Mouse (Mus musculus) liver, embryonic 14.5 days (tissue): ENCODE measurements around the gene Ccdc187. TPM values are rescaled to one million over a fixed set of nuclear protein-coding genes. Genes with fewer than 3 reads are reported as not detected.

ENCODE experiments used
- ATAC-seq: fragments of 200-750 bp; cut with Nextera tagmentation; 2 replicates; pipeline ENCODE4 v1.8.0; 2017; ENCODE audit warnings: moderate number of reproducible peaks, mild to moderate bottlenecking, moderate library complexity; ENCODE audit not compliant: insufficient read depth
- DNase-seq, 3 experiments: peaks; one replicate each; pipeline ENCODE4 v3.0.0-alpha.2; 2012 to 2013; ENCODE audit warnings: low read depth in 3 of 3, low spot score in 3 of 3
- H3K27ac ChIP-seq: fragments of 300-500 bp; sonication (generic); 2 replicates; pipeline ENCODE4 v1.5.1; 2014; ENCODE audit warnings: moderate library complexity, mild to moderate bottlenecking, control low read depth, inconsistent platforms
- H3K27me3 ChIP-seq: fragments of 300-500 bp; sonication (generic); 2 replicates; pipeline ENCODE4 v1.6.1; 2014; ENCODE audit warnings: mild to moderate bottlenecking, low read length, moderate library complexity; ENCODE audit not compliant: control insufficient read depth, insufficient read depth
- H3K36me3 ChIP-seq: fragments of 300-500 bp; sonication (generic); replicated peaks from 2 replicates; pipeline ENCODE4 v1.6.1; 2014; ENCODE audit warnings: low read depth; ENCODE audit not compliant: control insufficient read depth, insufficient read depth
- H3K4me1 ChIP-seq, 2 experiments: fragments of 200-500 bp in 1 of 2; fragments of 300-500 bp in 1 of 2; sonication (generic) in 1 of 2; replicated peaks; 2 replicates each; pipeline ENCODE4 v1.6.1; 2012 to 2014; ENCODE audit warnings: antibody characterized with exemption in 1 of 2, inconsistent platforms in 1 of 2, low read length in 1 of 2; ENCODE audit not compliant: control insufficient read depth in 2 of 2, insufficient read depth in 2 of 2
- H3K4me2 ChIP-seq: fragments of 300-500 bp; sonication (generic); 2 replicates; pipeline ENCODE4 v1.6.1; 2014; ENCODE audit warnings: low read depth, mild to moderate bottlenecking, control low read depth, moderate library complexity
- H3K4me3 ChIP-seq, 2 experiments: fragments of 200-500 bp in 1 of 2; fragments of 300-500 bp in 1 of 2; sonication (generic) in 1 of 2; 2 replicates each; pipeline ENCODE4 v1.5.1; 2012 to 2014; ENCODE audit warnings: low read depth in 2 of 2, low read length in 2 of 2, mild to moderate bottlenecking in 2 of 2, control low read depth in 1 of 2, inconsistent platforms in 1 of 2, moderate library complexity in 1 of 2; ENCODE audit not compliant: insufficient read depth in 1 of 2
- H3K9ac ChIP-seq: fragments of 300-500 bp; sonication (generic); replicated peaks from 2 replicates; pipeline ENCODE4 v1.6.1; 2014; ENCODE audit warnings: mild to moderate bottlenecking, control low read depth, moderate library complexity
- H3K9me3 ChIP-seq: fragments of 300-500 bp; sonication (generic); 2 replicates; pipeline ENCODE4 v1.6.1; 2016; ENCODE audit warnings: low read length, mixed read lengths; ENCODE audit not compliant: control insufficient read depth
- CTCF ChIP-seq: IDR thresholded peaks from 2 replicates; pipeline ENCODE4 v1.5.1; 2016; ENCODE audit warnings: antibody characterized with exemption, low read depth, control low read depth
- EP300 ChIP-seq: IDR thresholded peaks from 2 replicates; pipeline ENCODE4 v1.6.1; 2016; ENCODE audit warnings: antibody characterized with exemption, low read depth
- WGBS: fragments of 180-500 bp; shearing (Covaris S2); extraction: QIAGEN DNeasy Blood & Tissue Kit; methylation state at CpG from one replicate; pipeline ENCODE4 v1.1.7; 2014; ENCODE audit not compliant: insufficient replicate concordance; 5-methylcytosine and 5-hydroxymethylcytosine counted together
- polyA plus RNA-seq, 2 experiments: library from polyadenylated mRNA; depleted of rRNA in 1 of 2; stranded (reverse) in 1 of 2; unstranded in 1 of 2; fragments of >200 nt; fragmentation: Nextera tagmentation in 1 of 2; extraction: Ambion mirVana in 1 of 2; gene quantifications; 2 replicates each; pipeline versions ENCODE4 v1.2.1 to v1.2.3; 2012 to 2014

Gene Ccdc187
- polyA plus RNA-seq, 2 experiments: 0.06 TPM; not detected in 1

- TF ChIP-seq CTCF: no peak
- no peak for TF ChIP-seq EP300
- Histone ChIP-seq H3K9ac (no peak overlapping the region), H3K9me3 (no peaks in the 10 kb centered on the region), H3K4me3 (no peak overlapping the region), H3K36me3 (no peaks in the 10 kb centered on the region), H3K27ac (no peak overlapping the region), H3K27me3 (no peaks in the 10 kb centered on the region), H3K4me1 (no peaks in the 10 kb centered on the region), H3K4me2 (no peak overlapping the region)
- ATAC-seq (no peak), DNase-seq (no peak)
- 49% methylated on average over 2 of the region's 2 CpGs for WGBS
Measured at GRCm38 (mm10) chr2:26265095-26265494, 29.3 kb downstream of the Ccdc187 start.

- TF ChIP-seq EP300: no peak
- TF ChIP-seq CTCF: no peak
- Histone ChIP-seq H3K9ac (no peak overlapping the region), H3K9me3 (no peaks in the 10 kb centered on the region), H3K27me3 (no peaks in the 10 kb centered on the region), H3K36me3 (no peaks in the 10 kb centered on the region), H3K4me2 (no peak overlapping the region), H3K4me3 (no peak overlapping the region), H3K27ac (no peak overlapping the region), H3K4me1 (no peaks in the 10 kb centered on the region)
- ATAC-seq (no peak), DNase-seq (no peak)
- 40% methylated on average over 4 of the region's 4 CpGs for whole genome bisulfite sequencing
Measured at GRCm38 (mm10) chr2:26264646-26265045, 29.7 kb downstream of the Ccdc187 start.

- Histone ChIP-seq H3K27ac (no peak overlapping the region), H3K36me3 (no peaks in the 10 kb centered on the region), H3K4me2 (no peak overlapping the region), H3K9me3 (no peaks in the 10 kb centered on the region), H3K9ac (no peak overlapping the region), H3K4me1 (no peaks in the 10 kb centered on the region), H3K27me3 (no peaks in the 10 kb centered on the region), H3K4me3 (no peak overlapping the region)
- DNase-seq (no peak), ATAC-seq (no peak)
- TF ChIP-seq EP300 (no peak), CTCF (no peak)
- WGBS: 59% methylated on average over 16 of the region's 16 CpGs
Measured at GRCm38 (mm10) chr2:26257315-26258096, 36.9 kb downstream of the Ccdc187 start.

- TF ChIP-seq CTCF (no peak), EP300 (no peak)
- Histone ChIP-seq H3K27me3 (no peaks in the 10 kb centered on the region), H3K9ac (no peak overlapping the region), H3K4me2 (no peak overlapping the region), H3K9me3 (no peaks in the 10 kb centered on the region), H3K4me1 (no peaks in the 10 kb centered on the region), H3K36me3 (no peaks in the 10 kb centered on the region), H3K4me3 (no peak overlapping the region), H3K27ac (no peak overlapping the region)
- no peak for ATAC-seq
- 42% methylated on average over 4 of the region's 4 CpGs for WGBS
- DNase-seq: no peak
Measured at GRCm38 (mm10) chr2:26254816-26255215, 39.5 kb downstream of the Ccdc187 start.

- Histone ChIP-seq H3K4me1 (no peaks in the 10 kb centered on the region), H3K4me2 (no peak overlapping the region), H3K27ac (no peak overlapping the region), H3K9me3 (no peaks in the 10 kb centered on the region), H3K4me3 (no peak overlapping the region), H3K27me3 (no peaks in the 10 kb centered on the region), H3K36me3 (no peaks in the 10 kb centered on the region), H3K9ac (no peak overlapping the region)
- 31% methylated on average over 8 of the region's 8 CpGs for WGBS
- no peak for DNase-seq
- no peak for TF ChIP-seq CTCF
- TF ChIP-seq EP300: no peak
- no peak for ATAC-seq
Measured at GRCm38 (mm10) chr2:26252514-26253206, 41.7 kb downstream of the Ccdc187 start.
